Mouse (Mus musculus) MEL (cell line): ENCODE results near the gene Rbm47. TPM values are rescaled to one million over a fixed set of nuclear protein-coding genes. Genes with fewer than 3 reads are reported as not detected.

Experiments
- DNase-seq: peaks from one replicate; pipeline ENCODE4 v3.0.0; 2011; ENCODE audit warnings: low read depth, low spot score
- H3K27ac ChIP-seq: 2 replicates; pipeline ENCODE4 v1.5.1; 2012; ENCODE audit warnings: low read depth, mild to moderate bottlenecking, control low read depth, low read length, moderate library complexity; ENCODE audit not compliant: control insufficient read depth
- H3K27me3 ChIP-seq, 2 experiments: fragments of 150-350 bp in 1 of 2; sonication (generic) in 1 of 2; 2 replicates each; pipeline ENCODE4 v1.6.1; 2012; ENCODE audit warnings: low read length in 2 of 2, mild to moderate bottlenecking in 2 of 2, improper control_type of control experiment in 1 of 2, moderate library complexity in 1 of 2; ENCODE audit not compliant: insufficient read depth in 2 of 2, control insufficient read depth in 1 of 2
- H3K36me3 ChIP-seq, 2 experiments: 2 replicates each; pipeline ENCODE4 v1.6.1; 2012 to 2014; ENCODE audit warnings: low read length in 2 of 2, improper control_type of control experiment in 1 of 2, inconsistent platforms in 1 of 2, mild to moderate bottlenecking in 1 of 2; ENCODE audit not compliant: insufficient read depth in 2 of 2, control insufficient read depth in 1 of 2
- H3K4me1 ChIP-seq, 2 experiments: fragments of 150-350 bp in 1 of 2; sonication (generic) in 1 of 2; 2 replicates each; pipeline ENCODE4 v1.6.1; 2012; ENCODE audit warnings: low read length in 2 of 2, improper control_type of control experiment in 1 of 2, mild to moderate bottlenecking in 1 of 2; ENCODE audit not compliant: insufficient read depth in 2 of 2, control insufficient read depth in 1 of 2
- H3K4me3 ChIP-seq, 2 experiments: fragments of 150-350 bp in 1 of 2; sonication (generic) in 1 of 2; 2 replicates each; pipeline ENCODE4 v1.5.1; 2012; ENCODE audit warnings: low read depth in 2 of 2, low read length in 2 of 2, mild to moderate bottlenecking in 2 of 2, moderate library complexity in 2 of 2, control low read depth in 1 of 2, improper control_type of control experiment in 1 of 2; ENCODE audit not compliant: control insufficient read depth in 1 of 2, insufficient read depth in 1 of 2
- H3K79me2 ChIP-seq: 2 replicates; pipeline ENCODE4 v1.6.1; 2012; ENCODE audit warnings: mild to moderate bottlenecking, low read length, moderate library complexity; ENCODE audit not compliant: control insufficient read depth, poor library complexity, insufficient read depth
- H3K9ac ChIP-seq: 2 replicates; pipeline ENCODE4 v1.6.1; 2012; ENCODE audit warnings: low read depth, mild to moderate bottlenecking, control low read depth, low read length, moderate library complexity; ENCODE audit not compliant: control insufficient read depth, poor library complexity, severe bottlenecking
- H3K9me3 ChIP-seq: fragments of 150-350 bp; sonication (generic); replicated peaks from 2 replicates; pipeline ENCODE4 v1.6.1; 2012; ENCODE audit warnings: mild to moderate bottlenecking, low read length, improper control_type of control experiment, moderate library complexity; ENCODE audit not compliant: insufficient read depth
- CHD1 ChIP-seq: IDR thresholded peaks from 2 replicates; pipeline ENCODE4 v1.6.1; 2012; ENCODE audit warnings: low read depth, mild to moderate bottlenecking, inconsistent platforms, low read length, improper control_type of control experiment
- CHD2 ChIP-seq: IDR thresholded peaks from 2 replicates; pipeline ENCODE4 v1.6.1; 2011; ENCODE audit warnings: low read length, improper control_type of control experiment
- ELF1 ChIP-seq: IDR thresholded peaks from 2 replicates; pipeline ENCODE4 v1.6.1; 2014; ENCODE audit warnings: low read depth, mild to moderate bottlenecking, inconsistent platforms, low read length, improper control_type of control experiment, moderate library complexity
- ETS1 ChIP-seq: IDR thresholded peaks from 2 replicates; pipeline ENCODE4 v1.6.1; 2012; ENCODE audit warnings: low read depth, mild to moderate bottlenecking, inconsistent platforms, low read length, improper control_type of control experiment, moderate library complexity
- GATA1 ChIP-seq: IDR thresholded peaks from 2 replicates; pipeline ENCODE4 v1.6.1; 2011; ENCODE audit warnings: low read depth, low read length, improper control_type of control experiment
- HCFC1 ChIP-seq: IDR thresholded peaks from 2 replicates; pipeline ENCODE4 v1.6.1; 2012; ENCODE audit warnings: low read depth, mild to moderate bottlenecking, inconsistent platforms, low read length, improper control_type of control experiment, moderate library complexity
- JUND ChIP-seq: IDR thresholded peaks from 2 replicates; pipeline ENCODE4 v1.6.1; 2011; ENCODE audit warnings: low read depth, mild to moderate bottlenecking, improper control_type of control experiment, low read length
- KAT2A ChIP-seq: conservative IDR thresholded peaks from 2 replicates; pipeline ENCODE4 v1.6.1; 2012; ENCODE audit warnings: low read depth, low read length, improper control_type of control experiment, inconsistent platforms
- MAFK ChIP-seq: IDR thresholded peaks from 2 replicates; pipeline ENCODE4 v1.6.1; 2011; ENCODE audit warnings: low read depth, mild to moderate bottlenecking, low read length, improper control_type of control experiment, borderline replicate concordance
- MAZ ChIP-seq: IDR thresholded peaks from 2 replicates; pipeline ENCODE4 v1.6.1; 2012; ENCODE audit warnings: low read depth, mild to moderate bottlenecking, inconsistent platforms, low read length, improper control_type of control experiment
- MEF2A ChIP-seq: IDR thresholded peaks from 2 replicates; pipeline ENCODE4 v1.6.1; 2014; ENCODE audit warnings: low read depth, mild to moderate bottlenecking, inconsistent platforms, low read length, improper control_type of control experiment; ENCODE audit not compliant: poor library complexity, insufficient replicate concordance, severe bottlenecking; ENCODE audit errors: extremely low read depth
- NRF1 ChIP-seq: IDR thresholded peaks from 2 replicates; pipeline ENCODE4 v1.6.1; 2014; ENCODE audit warnings: low read depth, mild to moderate bottlenecking, inconsistent platforms, low read length, improper control_type of control experiment, moderate library complexity; ENCODE audit not compliant: poor library complexity, insufficient read depth, severe bottlenecking
- POLR2AphosphoS2 ChIP-seq: IDR thresholded peaks from 2 replicates; pipeline ENCODE4 v1.6.1; 2011; ENCODE audit warnings: low read length, improper control_type of control experiment
- RAD21 ChIP-seq: IDR thresholded peaks from 2 replicates; pipeline ENCODE4 v1.6.1; 2011; ENCODE audit warnings: mild to moderate bottlenecking, low read depth, low read length, improper control_type of control experiment
- SIN3A ChIP-seq: IDR thresholded peaks from 2 replicates; pipeline ENCODE4 v1.6.1; 2012; ENCODE audit warnings: low read length, improper control_type of control experiment, inconsistent platforms
- TAL1 ChIP-seq: IDR thresholded peaks from 2 replicates; pipeline ENCODE4 v1.6.1; 2012; ENCODE audit warnings: mild to moderate bottlenecking, inconsistent platforms, low read length, moderate library complexity, mixed read lengths
- TBP ChIP-seq: IDR thresholded peaks from 2 replicates; pipeline ENCODE4 v1.8.0; 2011; ENCODE audit warnings: low read depth, low read length, improper control_type of control experiment
- TCF12 ChIP-seq: IDR thresholded peaks from 2 replicates; pipeline ENCODE4 v1.6.1; 2014; ENCODE audit warnings: low read depth, mild to moderate bottlenecking, inconsistent platforms, low read length, improper control_type of control experiment, moderate library complexity
- USF2 ChIP-seq, 2 experiments: IDR thresholded peaks; 2 replicates each; pipeline ENCODE4 v1.6.1; 2011 to 2012; ENCODE audit warnings: improper control_type of control experiment in 2 of 2, low read length in 2 of 2, borderline replicate concordance in 1 of 2, inconsistent platforms in 1 of 2, low read depth in 1 of 2, mild to moderate bottlenecking in 1 of 2; ENCODE audit not compliant: insufficient read depth in 1 of 2
- ZC3H11A ChIP-seq: IDR thresholded peaks from 2 replicates; pipeline ENCODE4 v1.6.1; 2012; ENCODE audit warnings: low read depth, mild to moderate bottlenecking, inconsistent platforms, low read length, improper control_type of control experiment
- ZKSCAN1 ChIP-seq: IDR thresholded peaks from 2 replicates; pipeline ENCODE4 v1.6.1; 2012; ENCODE audit warnings: low read depth, mild to moderate bottlenecking, inconsistent platforms, low read length, improper control_type of control experiment, moderate library complexity
- ZNF384 ChIP-seq: IDR thresholded peaks from 2 replicates; pipeline ENCODE4 v1.6.1; 2012; ENCODE audit warnings: low read depth, mild to moderate bottlenecking, inconsistent platforms, low read length, improper control_type of control experiment
- polyA plus RNA-seq, 2 experiments: library from polyadenylated mRNA; stranded (reverse) in 1 of 2; unstranded in 1 of 2; fragments of >175 nt in 1 of 2; fragments of >200 nt in 1 of 2; gene quantifications; 2 replicates each; pipeline versions ENCODE4 v1.2.1 to v1.2.4; 2012; ENCODE audit warnings: low replicate concordance in 2 of 2, low read depth in 1 of 2; ENCODE audit not compliant: insufficient read length in 2 of 2, insufficient read depth in 1 of 2, missing spikeins in 1 of 2
- total RNA-seq: library from RNA; depleted of rRNA; stranded (reverse); fragments of 300-350 nt; gene quantifications from 2 replicates; pipeline ENCODE4 v1.2.3, GENCODE M21; 2012

Gene Rbm47
- total and polyA plus RNA-seq, 3 experiments = not detected

- Histone ChIP-seq H3K4me1 (no peaks in the 10 kb centered on the region), H3K27me3 (peaks cover 0 to 3% of the 10 kb centered on the region in 2 experiments; a peak in 3 of 4 replicates), H3K4me3 (no peak overlapping the region), H3K79me2 (no peaks in the 10 kb centered on the region), H3K9ac (no peak overlapping the region), H3K27ac (no peak overlapping the region), H3K9me3 (no peaks in the 10 kb centered on the region), H3K36me3 (no peaks in the 10 kb centered on the region)
- TF ChIP-seq TCF12 (no peak), CHD2 (no peak), SIN3A (no peak), ETS1 (no peak), POLR2AphosphoS2 (no peak), RAD21 (no peak), CHD1 (no peak), ZKSCAN1 (no peak), GATA1 (no peak), ZC3H11A (no peak), ZNF384 (no peak), MEF2A (no peak)
- no peak for DNase-seq
Observed at GRCm38 (mm10) chr5:66008245-66008967, 164.5 kb downstream of the Rbm47 start.

GRCm38 (mm10) chr5:66005041-66005678, 167.8 kb downstream of the Rbm47 start:
- H3K27me3 ChIP-seq = no peaks in the 10 kb centered on the region; a peak in 2 of 4 replicates
- DNase-seq = no peak
- no peak for TF ChIP-seq USF2 (IDR thresholded peaks at IDR 0.05; ENCODE audit: borderline replicate concordance in 1 of 2, insufficient read depth in 1 of 2, low read depth in 1 of 2, low read length in 2 of 2)
- no peak for TF ChIP-seq MAZ
- TF ChIP-seq KAT2A = no peak
- no peak for TF ChIP-seq TAL1
- no peak for TF ChIP-seq NRF1
- no peak for TF ChIP-seq ETS1
- no peak for TF ChIP-seq HCFC1
- no peak for TF ChIP-seq MEF2A
- TF ChIP-seq TBP = no peak
- TF ChIP-seq CHD2 = no peak
- TF ChIP-seq ELF1 = no peak
- TF ChIP-seq MAFK = no peak
- no peak for TF ChIP-seq JUND
- TF ChIP-seq, all 39 proteins: peak for 0
- Histone ChIP-seq H3K27ac (no peak overlapping the region), H3K9ac (no peak overlapping the region), H3K4me1 (no peaks in the 10 kb centered on the region), H3K36me3 (no peaks in the 10 kb centered on the region), H3K9me3 (no peaks in the 10 kb centered on the region), H3K79me2 (no peaks in the 10 kb centered on the region), H3K4me3 (no peak overlapping the region)
